Mouse (Mus musculus) megakaryocyte, embryonic 14.5 days (primary cell): ENCODE data around the gene Med28.

Experiments used
- FLI1 ChIP-seq: IDR thresholded peaks from 2 replicates; pipeline ENCODE4 v1.6.1; 2012; ENCODE audit warnings: low read length, inconsistent platforms, mixed read lengths
- GATA1 ChIP-seq: IDR thresholded peaks from 3 replicates; pipeline ENCODE4 v1.6.1; 2012; ENCODE audit warnings: mixed read lengths, low read length, inconsistent platforms, borderline replicate concordance

- TF ChIP-seq GATA1 (no peak), FLI1 (no peak)
These were observed 14.5 kb downstream of the Med28 start for GRCm38 (mm10) chr5:45534319-45535098.
